Mouse (Mus musculus) heart, adult 10 weeks (tissue): ENCODE results near the gene Rad51ap1. TPM values are rescaled to one million over a fixed set of nuclear protein-coding genes. Genes with fewer than 3 reads are reported as not detected.

ENCODE experiments used
- polyA plus RNA-seq: library from polyadenylated mRNA; stranded (reverse); fragments of 350-450 nt; fragmentation: Illumina TruSeq; extraction: RNeasy Lipid Tissue Mini Kit (QIAGEN cat#74804); gene quantifications from one replicate; pipeline ENCODE4 v1.2.3, GENCODE M21; 2014; ENCODE audit warnings: low read depth, low replicate concordance

The Rad51ap1 gene
- 0.84 TPM for polyA plus RNA-seq

DNA sequence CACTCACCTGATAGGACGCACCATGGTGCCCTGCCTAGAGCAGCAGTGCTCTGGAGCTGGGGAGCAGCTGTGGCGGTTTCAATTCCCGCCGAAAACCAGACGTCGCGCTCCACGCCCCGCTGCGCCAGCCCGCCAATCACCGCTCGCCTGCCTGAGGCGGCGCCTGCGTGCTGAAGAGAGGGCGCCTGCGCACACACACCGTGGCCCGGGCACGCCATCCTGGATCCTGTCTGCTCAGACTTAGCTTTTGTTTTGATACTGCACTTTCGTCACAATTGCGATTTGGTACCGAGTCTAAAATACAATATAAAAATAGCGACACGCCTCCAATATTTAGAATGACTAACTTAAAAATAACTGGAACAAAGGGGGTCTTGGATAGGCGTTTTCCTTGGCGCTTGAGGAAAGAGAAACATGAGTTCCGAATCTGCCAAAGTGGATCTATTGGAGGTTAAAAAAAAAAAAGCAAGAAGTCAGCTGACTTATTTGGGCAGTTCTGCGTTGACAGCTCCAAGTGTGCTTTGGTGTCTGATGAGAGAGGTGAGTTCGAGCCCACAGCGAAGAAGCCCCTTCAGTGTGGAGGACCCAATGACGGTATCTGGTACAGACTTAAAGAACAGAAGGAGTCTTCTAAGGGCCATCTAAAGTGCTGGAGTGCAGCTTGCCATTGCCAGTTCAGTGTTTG, at the start of gene Rad51ap1, which contains the start of gene D6Wsu163e:
Gene Rad51ap1, minus strand, starts transcription at position 101 of the 685 bp plus-strand sequence.
Gene D6Wsu163e, plus strand, starts transcription at position 476 of the 685 bp plus-strand sequence.

DNA sequence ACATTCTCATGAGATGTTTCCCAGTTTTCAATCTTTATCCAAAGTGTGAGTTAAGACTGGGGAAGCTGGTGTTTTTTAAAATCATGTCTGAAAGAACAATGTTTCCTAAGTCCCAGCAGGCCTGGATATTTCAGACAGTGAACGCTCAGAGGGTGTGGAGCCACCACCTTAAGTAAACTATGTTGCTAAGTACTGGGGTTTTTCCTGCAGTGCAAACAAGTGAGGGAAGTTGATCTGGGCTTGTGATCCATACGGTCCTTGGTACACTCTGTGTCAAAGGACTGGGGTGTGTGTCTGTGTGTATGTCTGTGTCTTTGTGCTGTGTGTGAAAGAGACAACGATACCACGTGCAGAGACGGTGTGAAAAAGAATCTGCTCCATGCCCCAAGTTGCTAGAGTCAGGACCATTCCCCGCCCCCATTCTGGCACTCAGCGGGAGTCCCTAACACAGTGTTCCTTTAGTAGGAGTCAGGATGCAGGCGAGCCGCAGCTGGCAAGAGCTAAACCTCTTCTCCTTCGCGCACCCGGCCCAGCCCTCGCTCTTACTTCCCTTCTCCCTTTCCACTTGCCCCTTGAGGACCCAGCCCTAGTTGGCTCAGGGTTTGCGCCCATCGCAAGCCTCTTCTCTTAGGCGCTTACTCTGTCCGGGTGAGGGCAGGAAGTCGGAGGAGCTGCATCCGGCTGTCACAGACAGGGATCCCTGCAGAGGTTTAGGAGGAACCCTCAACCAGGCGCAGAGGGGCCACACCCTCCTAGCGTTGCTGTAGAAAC, 18.1 kb downstream of the Rad51ap1 start, which contains the start of gene Dyrk4:
Gene Dyrk4, minus strand, starts transcription at position 729 of the 771 bp plus-strand sequence.

Other genes starting within 250 kb of the Rad51ap1 start
- gene Kcna6, start 198.9 kb downstream of the Rad51ap1 start, polyA plus RNA-seq: 1.7 TPM
- 696 TPM for gene Ndufa9, start 90.5 kb downstream of the Rad51ap1 start, polyA plus RNA-seq
- not detected for gene Akap3, start 86.5 kb downstream of the Rad51ap1 start, polyA plus RNA-seq
- gene Dyrk4, start 17.7 kb downstream of the Rad51ap1 start, polyA plus RNA-seq: not detected
- gene D6Wsu163e, start 375 bp upstream of the Rad51ap1 start, polyA plus RNA-seq: 17.0 TPM
- 0.39 TPM for gene Fgf6, start 76.0 kb upstream of the Rad51ap1 start, polyA plus RNA-seq
- gene Fgf23, start 133.3 kb upstream of the Rad51ap1 start, polyA plus RNA-seq: not detected
- gene Tigar, start 170.0 kb upstream of the Rad51ap1 start, polyA plus RNA-seq: 41.6 TPM
- 48.2 TPM for gene Ccnd2, start 212.6 kb upstream of the Rad51ap1 start, polyA plus RNA-seq